Mouse (Mus musculus) stomach, embryonic 16.5 days (tissue): ENCODE results near the gene Iffo2. TPM values are rescaled to one million over a fixed set of nuclear protein-coding genes. Genes with fewer than 3 reads are reported as not detected.

Experiments used
- microRNA-seq: library from miRNA; unstranded; fragments of <30 nt; microRNA quantifications from one replicate; pipeline ENCODE4, GENCODE M21; 2016
- polyA plus RNA-seq: library from polyadenylated mRNA; unstranded; fragments of >200 nt; fragmentation: Nextera tagmentation; extraction: Ambion mirVana; gene quantifications from 2 replicates; pipeline ENCODE4 v1.2.1, GENCODE M21; 2015

The Iffo2 gene
- polyA plus RNA-seq, 1 experiment from 2014 or later = 1.8 TPM

Small RNA genes within 50 kb of the gene (microRNA-seq; reads per million reads assigned to microRNA genes)
- not detected for gene Gm25571
- gene Mir7020 = not detected

Other genes with a start within 250 kb of the Iffo2 start
- gene Pqlc2, start 219.8 kb upstream of the Iffo2 start, polyA plus RNA-seq = 14.8 and 18.4 TPM in 2 replicates
- 105 TPM in 2 replicates for gene Akr7a5, start 219.8 kb upstream of the Iffo2 start, polyA plus RNA-seq
- 81.4 and 87.1 TPM in 2 replicates for gene Mrto4, start 178.0 kb upstream of the Iffo2 start, polyA plus RNA-seq
- gene Emc1, start 178.0 kb upstream of the Iffo2 start, polyA plus RNA-seq = 24.8 and 25.5 TPM in 2 replicates
- gene Ubr4, start 177.9 kb upstream of the Iffo2 start, polyA plus RNA-seq = 56.9 and 59.9 TPM in 2 replicates
- not detected in 2 replicates for gene Gm21969, start 72.6 kb downstream of the Iffo2 start, polyA plus RNA-seq
- gene Aldh4a1, start 92.3 kb downstream of the Iffo2 start, polyA plus RNA-seq = 35.9 and 38.0 TPM in 2 replicates
- gene Tas1r2, start 123.0 kb downstream of the Iffo2 start, polyA plus RNA-seq = not detected in 2 replicates